Mouse (Mus musculus): ENCODE measurements at regions not wholly inside any gene's neighbourhood (a gene's known extent, or its start where the extent isn't known, plus 50 kb on each side); places are given as distances from the start of the nearest gene placed in this dataset.

DNA sequence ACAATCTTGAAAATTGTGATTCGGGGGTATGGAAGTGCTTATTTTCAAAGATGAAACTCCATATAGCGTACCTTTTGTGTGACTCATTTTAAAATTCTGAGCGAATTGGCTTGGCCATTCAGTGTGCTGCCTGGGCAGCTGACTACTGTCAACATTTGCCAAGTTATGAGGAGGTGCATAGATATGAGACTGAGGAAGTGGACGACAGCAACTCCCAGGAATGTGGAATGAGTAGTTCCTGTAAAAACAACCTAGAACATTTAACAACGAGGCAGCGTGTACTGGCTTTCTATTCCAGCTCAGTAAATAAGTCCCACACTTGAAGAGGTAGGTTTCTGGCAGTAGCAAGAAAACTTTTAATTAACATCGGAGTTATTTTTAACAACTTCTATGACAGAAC lies 398.1 kb downstream of the Rprm start:
- no peak for TF ChIP-seq CTCF (IDR thresholded peaks at IDR 0.05; ENCODE audit: extremely low read depth, insufficient read depth, low read length)
- TF ChIP-seq POLR2A (IDR thresholded peaks at IDR 0.05; ENCODE audit: extremely low read depth, insufficient read depth, low read length), result no peak

Measured in cortical plate, adult 2 months (tissue).